Mouse (Mus musculus) urinary bladder, adult 2 months (tissue): ENCODE measurements around the gene Kap. TPM values are rescaled to one million over a fixed set of nuclear protein-coding genes. Genes with fewer than 3 reads are reported as not detected.
"Not testable (repeated sequence)": the region's sequence is repeated elsewhere in the genome, so short reads cannot be mapped to it uniquely, and the experiment has no call there.

Experiments
- DNase-seq: peaks from one replicate; pipeline ENCODE4 v3.0.0; 2022; ENCODE audit warnings: low spot score
- polyA plus RNA-seq: library from polyadenylated mRNA; depleted of rRNA; stranded (reverse); fragments of >200 nt; gene quantifications from 2 replicates; pipeline ENCODE4 v1.2.3, GENCODE M21; 2012; rRNA removed

Gene Kap
- not detected in 2 replicates for polyA plus RNA-seq

DNA sequence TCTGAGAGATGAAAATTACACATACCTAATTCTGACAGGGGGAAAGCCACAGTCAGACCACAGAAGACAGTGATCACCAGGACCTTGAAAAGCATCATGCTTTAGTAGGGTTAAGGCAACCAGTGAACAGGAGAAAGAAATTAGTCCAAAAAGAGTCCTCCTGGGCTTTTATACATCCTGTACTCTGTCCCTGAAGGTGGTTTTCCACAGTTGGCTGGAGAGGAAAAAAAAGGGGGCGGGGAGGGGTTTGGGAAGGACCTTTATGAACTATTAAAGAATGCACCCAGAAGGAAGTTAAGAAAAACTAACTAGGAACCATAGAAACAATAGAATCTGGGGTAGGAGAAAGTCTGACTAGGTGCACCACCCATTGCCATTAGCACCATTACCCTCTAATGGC is at the start of gene Kap:
TSS of gene Kap (minus strand) at position 237 of the 400 bp plus-strand sequence.
- no peak for DNase-seq

- DNase-seq = no peak
Measured at GRCm38 (mm10) chr6:133885871-133886415, 32.4 kb upstream of the Kap start.

- no peak for DNase-seq
Measured at GRCm38 (mm10) chr6:133883446-133883985, 30.0 kb upstream of the Kap start.

DNA sequence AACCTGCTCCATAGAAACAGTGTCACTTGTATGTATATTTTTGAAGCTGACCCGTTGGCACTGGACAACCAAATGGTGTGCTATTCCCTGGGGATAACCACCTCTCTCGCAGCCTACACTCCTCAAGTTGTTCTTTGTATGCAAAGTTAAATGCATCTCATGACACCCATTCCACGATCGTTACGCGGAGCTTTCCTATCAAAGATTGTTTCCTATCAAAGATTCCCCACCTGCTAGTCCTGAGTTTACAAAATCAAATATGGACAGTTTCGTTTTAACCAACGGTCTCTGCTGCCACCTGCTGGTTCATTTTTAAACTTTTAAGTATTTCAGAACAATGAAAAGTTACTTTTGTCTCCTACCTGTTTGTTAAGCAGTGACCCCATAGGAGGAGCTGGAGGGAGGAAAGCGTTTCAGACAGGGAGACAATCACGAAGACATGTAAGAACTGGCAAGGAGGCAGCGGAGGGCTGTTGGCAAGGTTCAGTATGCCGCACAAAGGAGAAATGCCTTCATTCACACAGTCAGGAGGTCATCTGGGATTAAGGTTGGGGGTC is 22.4 kb upstream of the Kap start:
- no peak for DNase-seq

DNA sequence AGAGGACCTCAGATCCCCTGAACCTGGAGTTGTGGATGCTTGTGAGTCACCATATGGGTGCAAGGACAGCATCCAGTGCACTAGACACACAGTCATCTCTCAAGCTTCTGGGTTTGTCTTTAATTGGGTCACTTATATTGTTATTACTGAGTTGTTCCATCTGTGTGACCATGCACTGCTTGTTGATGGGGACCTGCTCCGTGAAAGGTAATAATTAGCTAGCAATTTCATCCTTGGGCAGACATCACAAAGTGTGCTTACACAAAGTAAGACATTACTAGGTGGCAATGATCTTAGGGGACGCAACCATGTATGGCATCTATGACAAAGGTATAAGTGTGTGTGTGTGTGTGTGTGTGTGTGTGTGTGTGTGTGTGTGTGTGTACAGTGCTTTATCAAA is 19.1 kb upstream of the Kap start:
- no peak for DNase-seq

GRCm38 (mm10) chr6:133871131-133871530 is 17.6 kb upstream of the Kap start:
- no peak for DNase-seq

DNA sequence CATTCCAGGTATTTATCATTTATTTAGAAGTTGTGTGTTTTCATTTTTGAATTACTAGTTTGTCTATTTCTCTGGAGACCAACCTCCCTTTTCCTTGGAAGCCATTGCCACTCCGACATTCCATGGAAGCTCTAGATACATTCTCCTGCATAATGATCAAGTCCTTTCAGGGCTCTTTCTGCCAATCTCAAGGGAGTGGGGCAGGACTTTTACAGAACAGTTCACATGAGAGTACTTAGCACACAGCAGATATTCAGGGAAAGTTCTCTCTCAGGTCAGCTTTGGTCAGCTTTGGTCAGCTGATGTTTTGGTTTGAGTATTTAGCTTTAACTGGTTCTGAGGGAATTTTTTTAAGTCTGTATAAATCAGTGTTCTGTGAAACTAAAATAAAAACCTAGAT is 14.8 kb upstream of the Kap start:
- DNase-seq = no peak

GRCm38 (mm10) chr6:133855871-133856270 is 2.3 kb upstream of the Kap start:
- DNase-seq = no peak

GRCm38 (mm10) chr6:133849359-133849758 is 4.2 kb downstream of the Kap start:
- DNase-seq = no peak

DNA sequence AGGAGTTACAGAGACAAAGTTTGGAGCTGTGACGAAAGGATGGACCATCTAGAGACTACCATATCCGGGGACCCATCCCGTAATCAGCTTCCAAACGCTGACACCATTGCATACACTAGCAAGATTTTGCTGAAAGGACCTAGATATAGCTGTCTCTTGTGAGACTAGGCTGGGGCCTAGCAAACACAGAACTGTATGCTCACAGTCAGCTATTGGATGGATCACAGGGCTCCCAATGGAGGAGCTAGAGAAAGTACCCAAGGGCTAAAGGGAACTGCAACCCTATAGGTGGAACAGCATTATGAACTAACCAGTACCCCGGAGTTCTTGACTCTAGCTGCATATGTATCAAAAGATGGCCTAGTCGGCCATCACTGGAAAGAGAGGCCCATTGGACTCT is 4.7 kb downstream of the Kap start:
- DNase-seq = not testable (repeated sequence)

DNA sequence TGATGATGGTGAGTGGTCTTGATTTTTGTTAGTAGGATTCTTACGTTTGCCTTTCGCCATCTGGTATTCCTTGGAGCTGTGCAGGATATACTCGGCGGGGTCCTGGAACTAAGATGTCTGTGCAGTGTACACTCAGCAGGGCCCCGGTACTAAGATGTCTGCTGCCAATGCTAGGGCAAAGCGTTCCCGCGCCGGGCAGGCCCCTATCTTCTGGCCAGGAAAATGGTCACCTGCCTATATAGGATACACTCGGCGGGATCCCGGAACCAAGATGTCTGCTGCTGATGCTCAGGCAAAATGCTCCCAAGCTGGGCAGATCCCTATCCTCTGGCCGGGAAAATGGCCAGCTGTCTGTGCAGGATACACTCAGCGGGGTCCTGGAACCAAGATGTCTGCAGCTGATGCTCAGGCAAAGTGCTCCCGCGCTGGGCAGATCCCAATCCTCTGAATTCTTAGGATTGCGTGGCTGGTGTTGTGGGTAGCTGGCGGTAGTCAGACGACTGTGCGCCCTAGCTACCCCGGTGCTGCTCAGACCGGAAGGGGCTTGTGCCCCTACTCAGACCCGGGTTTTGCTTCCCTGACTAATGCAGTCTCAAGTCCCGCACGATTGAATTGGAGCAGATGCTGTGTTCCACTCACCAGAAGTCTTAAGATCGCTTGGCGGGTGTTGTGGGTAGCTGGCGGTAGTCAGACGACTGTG is 15.1 kb downstream of the Kap start:
- not testable (repeated sequence) for DNase-seq

DNA sequence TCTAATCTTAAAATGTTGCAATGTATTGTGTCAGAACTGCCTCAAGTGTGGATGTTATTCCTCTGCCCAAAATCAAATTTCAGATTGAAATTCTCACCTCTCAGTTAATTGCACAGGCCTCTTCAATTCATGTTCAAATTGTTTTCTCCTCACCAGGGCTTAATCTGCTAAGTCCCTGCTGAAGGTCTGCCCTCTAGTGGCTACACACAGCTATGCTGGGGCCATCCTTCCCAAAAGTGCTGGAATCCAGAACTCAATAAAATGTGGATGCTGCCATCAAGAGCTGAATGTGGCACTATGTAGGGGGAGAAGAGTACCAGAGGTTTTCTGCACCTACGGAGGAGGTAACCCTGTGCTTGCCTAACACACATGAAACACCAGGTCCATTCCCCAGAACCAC is 41.2 kb downstream of the Kap start:
- no peak for DNase-seq

Other genes starting within 250 kb of the Kap start
- 29.9 and 31.5 TPM in 2 replicates for gene Etv6, start 181.9 kb upstream of the Kap start, polyA plus RNA-seq